Mouse (Mus musculus) forebrain, postnatal 0 days (tissue): Measurements from ENCODE around the gene Ror2. TPM values are rescaled to one million over a fixed set of nuclear protein-coding genes. Genes with fewer than 3 reads are reported as not detected.

ENCODE experiments used
- ATAC-seq: fragments of 200-750 bp; cut with Nextera tagmentation; 2 replicates; pipeline ENCODE4 v1.8.0; 2017; ENCODE audit warnings: mild to moderate bottlenecking, moderate library complexity
- DNase-seq: peaks from one replicate; pipeline ENCODE4 v3.0.0-alpha.2; 2015
- H3K27ac ChIP-seq: fragments of 300-500 bp; sonication (generic); 2 replicates; pipeline ENCODE4 v1.5.1; 2014; ENCODE audit warnings: low read depth, mild to moderate bottlenecking, antibody characterized with exemption, low read length, moderate library complexity, mixed read lengths
- H3K27me3 ChIP-seq: fragments of 300-500 bp; sonication (generic); 2 replicates; pipeline ENCODE4 v1.6.1; 2014; ENCODE audit warnings: mild to moderate bottlenecking, low read length, mixed read lengths; ENCODE audit not compliant: insufficient read depth
- H3K36me3 ChIP-seq: fragments of 300-500 bp; sonication (generic); 2 replicates; pipeline ENCODE4 v1.6.1; 2014; ENCODE audit warnings: mild to moderate bottlenecking, moderate library complexity; ENCODE audit not compliant: insufficient read depth
- H3K4me1 ChIP-seq: fragments of 300-500 bp; sonication (generic); 2 replicates; pipeline ENCODE4 v1.6.1; 2014; ENCODE audit warnings: antibody characterized with exemption; ENCODE audit not compliant: insufficient read depth
- H3K4me2 ChIP-seq: fragments of 300-500 bp; sonication (generic); 2 replicates; pipeline ENCODE4 v1.6.1; 2014; ENCODE audit warnings: low read depth, mild to moderate bottlenecking, moderate library complexity
- H3K4me3 ChIP-seq: fragments of 300-500 bp; sonication (generic); 2 replicates; pipeline ENCODE4 v1.5.1; 2014; ENCODE audit warnings: low read depth, low read length, mixed read lengths
- H3K9ac ChIP-seq: fragments of 300-500 bp; sonication (generic); 2 replicates; pipeline ENCODE4 v1.6.1; 2014; ENCODE audit warnings: mild to moderate bottlenecking
- H3K9me3 ChIP-seq: fragments of 300-500 bp; sonication (generic); 2 replicates; pipeline ENCODE4 v1.6.1; 2016; ENCODE audit warnings: low read length
- CTCF ChIP-seq: sonication (generic); IDR thresholded peaks from 2 replicates; pipeline ENCODE4 v1.5.1; 2016; ENCODE audit warnings: antibody characterized with exemption, control low read depth, low read depth
- WGBS: fragments of 180-500 bp; shearing (Covaris S2); extraction: QIAGEN DNeasy Blood & Tissue Kit; methylation state at CpG from one replicate; pipeline ENCODE4 v1.1.7; 2014; 5-methylcytosine and 5-hydroxymethylcytosine counted together
- polyA plus RNA-seq: library from polyadenylated mRNA; unstranded; fragments of >200 nt; fragmentation: Nextera tagmentation; extraction: Ambion mirVana; gene quantifications from 2 replicates; pipeline ENCODE4 v1.2.1, GENCODE M21; 2015
- total RNA-seq: library from RNA; depleted of rRNA; stranded (reverse); fragments of >200 nt; gene quantifications from 2 replicates; pipeline ENCODE4 v1.2.3, GENCODE M21; 2014

The Ror2 gene
- total and polyA plus RNA-seq, 2 experiments from 2014 or later: 1.8 to 5.3 TPM

DNA sequence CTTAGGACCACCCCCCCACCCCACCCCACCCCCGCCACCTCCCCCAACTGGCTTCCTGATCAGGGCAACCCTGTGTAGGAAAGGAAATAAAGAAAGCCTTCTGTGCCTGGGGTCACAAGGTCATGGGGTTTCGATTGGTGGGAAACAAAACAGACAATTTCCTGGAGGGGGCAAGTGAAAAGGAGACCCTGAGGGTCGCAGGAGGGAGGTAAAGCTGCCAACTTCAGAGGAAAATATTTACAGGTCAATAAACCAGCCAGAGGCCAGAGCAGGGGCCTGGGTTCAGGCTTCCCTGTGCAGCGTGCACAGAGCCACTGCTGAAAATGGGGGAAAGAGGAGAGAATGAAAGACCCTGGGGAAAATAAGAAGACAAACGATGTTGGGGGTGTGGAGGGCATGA, 142.8 kb downstream of the Ror2 start:
- DNase-seq: no peak
- Histone ChIP-seq H3K9ac (no peak overlapping the region), H3K4me2 (no peak overlapping the region), H3K9me3 (0 out of 2 replicates have a peak, but pooled peaks cover 6% of the 10 kb centered on the region), H3K36me3 (no peaks in the 10 kb centered on the region), H3K4me1 (no peaks in the 10 kb centered on the region), H3K27ac (no peak overlapping the region), H3K27me3 (no peaks in the 10 kb centered on the region), H3K4me3 (no peak overlapping the region)
- TF ChIP-seq CTCF: no peak
- 31% methylated on average over 5 of the region's 5 CpGs for WGBS
- ATAC-seq: no peak

DNA sequence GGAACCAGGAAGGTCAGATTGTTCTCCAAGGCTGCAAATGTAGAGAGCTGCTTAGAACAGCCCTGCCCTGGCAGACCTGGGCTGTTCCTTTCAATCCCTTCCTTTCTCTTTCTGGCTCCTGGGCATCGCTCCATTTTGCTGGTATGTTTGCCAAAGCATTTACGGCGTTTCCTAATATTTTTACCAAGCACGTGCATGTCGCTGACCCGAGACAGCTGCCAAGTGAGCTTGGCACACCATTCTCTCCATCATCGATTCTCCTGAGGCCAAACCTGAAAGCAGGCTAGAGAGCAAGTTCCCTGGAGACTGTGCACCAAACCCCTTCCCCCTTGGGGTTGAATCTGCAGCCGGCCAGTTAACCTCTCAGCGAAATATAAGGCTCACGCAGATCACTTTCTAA, 143.7 kb downstream of the Ror2 start:
- Histone ChIP-seq H3K27ac (no peak overlapping the region), H3K9me3 (0 out of 2 replicates have a peak, but pooled peaks cover 7% of the 10 kb centered on the region), H3K36me3 (no peaks in the 10 kb centered on the region), H3K4me3 (no peak overlapping the region), H3K4me1 (no peaks in the 10 kb centered on the region), H3K27me3 (no peaks in the 10 kb centered on the region), H3K4me2 (no peak overlapping the region), H3K9ac (no peak overlapping the region)
- peak; percentile 43 for DNase-seq
- no peak for ATAC-seq
- WGBS: 50% methylated on average over 10 of the region's 10 CpGs
- no peak for TF ChIP-seq CTCF

DNA sequence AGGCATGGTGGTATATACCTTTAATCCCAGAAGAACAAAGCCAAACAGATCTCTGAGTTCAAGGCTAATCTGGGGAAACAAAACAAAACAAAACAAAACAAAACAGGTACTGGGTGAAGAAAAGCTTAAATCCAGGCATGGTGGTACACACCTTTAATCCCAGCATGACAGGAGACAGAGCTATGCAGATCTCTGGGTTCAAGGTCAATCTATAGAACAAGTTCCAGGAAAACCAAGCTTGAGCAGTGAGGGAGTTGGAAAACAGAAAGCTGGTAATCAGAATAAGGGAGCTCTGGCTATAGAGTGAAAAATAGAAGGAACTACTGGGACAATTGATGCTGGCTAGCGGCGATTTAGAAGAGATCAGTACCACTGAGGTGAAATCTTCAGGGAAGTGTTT, 145.6 kb downstream of the Ror2 start:
- H3K9ac ChIP-seq: no peak overlapping the region
- no peaks in the 10 kb centered on the region for H3K4me1 ChIP-seq
- TF ChIP-seq CTCF: no peak
- 71% methylated on average over 2 of the region's 2 CpGs for WGBS
- 0 out of 2 replicates have a peak, but pooled peaks cover 7% of the 10 kb centered on the region for H3K9me3 ChIP-seq
- ATAC-seq (no peak), DNase-seq (no peak)
- H3K27me3 ChIP-seq: no peaks in the 10 kb centered on the region
- no peak overlapping the region for H3K27ac ChIP-seq
- no peak overlapping the region for H3K4me2 ChIP-seq
- H3K36me3 ChIP-seq: no peaks in the 10 kb centered on the region
- H3K4me3 ChIP-seq: no peak overlapping the region

DNA sequence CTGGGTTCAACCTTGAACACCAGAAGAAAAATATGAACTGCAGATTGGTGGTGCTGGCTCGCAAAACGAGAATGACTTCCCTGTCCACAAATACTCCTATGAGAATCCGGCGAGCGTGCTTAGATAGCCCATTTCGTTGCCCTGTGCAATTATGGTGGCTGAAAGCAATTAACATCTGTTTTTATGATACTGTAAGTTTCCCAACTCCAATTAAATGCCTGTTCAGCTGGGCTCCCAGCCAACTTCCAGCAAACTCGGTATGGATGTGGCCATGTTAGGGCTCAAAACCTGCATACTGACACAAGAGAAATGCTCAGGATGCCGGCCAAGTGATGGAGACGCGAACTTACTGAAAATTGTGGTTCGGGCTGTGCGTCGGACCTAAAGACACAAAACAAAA, 155.4 kb downstream of the Ror2 start:
- no peak for TF ChIP-seq CTCF
- H3K9me3 ChIP-seq: no peaks in the 10 kb centered on the region
- H3K4me2 ChIP-seq: no peak overlapping the region
- DNase-seq (no peak), ATAC-seq (no peak)
- 36% methylated on average over 13 of the region's 13 CpGs for WGBS
- H3K27me3 ChIP-seq: no peaks in the 10 kb centered on the region; the same call in 1 of the 2 replicates
- no peak overlapping the region for H3K9ac ChIP-seq
- no peaks in the 10 kb centered on the region for H3K36me3 ChIP-seq
- H3K4me1 ChIP-seq: no peaks in the 10 kb centered on the region
- no peak overlapping the region for H3K4me3 ChIP-seq
- no peak overlapping the region for H3K27ac ChIP-seq

DNA sequence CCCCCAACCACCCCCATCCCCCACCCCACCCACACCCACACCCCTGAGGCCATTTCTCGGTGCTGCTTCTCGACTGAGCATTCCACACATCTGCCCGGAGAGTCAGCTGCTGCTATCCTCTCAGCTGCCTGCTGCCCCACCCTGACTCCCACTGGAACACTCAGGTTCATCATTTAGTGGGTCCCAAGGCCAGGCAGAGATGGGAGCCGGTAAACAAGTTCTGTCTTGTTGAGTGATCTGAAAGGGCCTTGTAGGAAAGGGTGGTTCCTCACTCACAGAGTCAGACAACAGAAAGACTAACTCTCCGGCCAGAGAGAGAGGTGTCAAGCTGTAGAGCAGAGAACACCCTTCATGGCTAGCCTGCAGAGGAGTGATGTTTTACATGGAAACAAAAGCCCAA, 155.9 kb downstream of the Ror2 start:
- TF ChIP-seq CTCF: no peak
- Histone ChIP-seq H3K9me3 (no peaks in the 10 kb centered on the region), H3K9ac (no peak overlapping the region), H3K36me3 (no peaks in the 10 kb centered on the region), H3K4me1 (no peaks in the 10 kb centered on the region), H3K27ac (no peak overlapping the region), H3K4me2 (no peak overlapping the region), H3K27me3 (no peaks in the 10 kb centered on the region; the same call in 1 of the 2 replicates), H3K4me3 (no peak overlapping the region)
- ATAC-seq (no peak), DNase-seq (no peak)
- 79% methylated on average over 5 of the region's 5 CpGs for WGBS

DNA sequence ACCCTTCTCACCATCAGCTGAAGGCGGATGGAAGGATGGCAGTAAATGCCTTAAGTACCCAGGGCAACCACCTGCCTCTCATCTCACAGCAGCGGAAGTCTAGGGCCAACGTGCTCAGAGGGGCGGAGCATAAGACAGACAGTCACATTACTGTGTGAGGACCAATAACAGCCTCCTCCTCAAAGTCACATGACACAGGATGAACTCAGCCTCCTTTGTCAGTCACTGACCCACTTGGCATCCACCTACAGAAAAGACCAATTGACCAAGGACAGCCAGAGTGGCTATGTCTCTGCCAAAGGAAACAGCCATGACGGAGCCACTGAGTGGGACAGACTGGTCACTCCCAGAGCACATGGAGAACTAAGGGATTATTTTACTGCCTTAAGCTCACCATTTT, 160.3 kb downstream of the Ror2 start:
- TF ChIP-seq CTCF: no peak
- H3K36me3 ChIP-seq: no peaks in the 10 kb centered on the region
- 83% methylated on average over 5 of the region's 5 CpGs for WGBS
- H3K9me3 ChIP-seq: no peaks in the 10 kb centered on the region
- H3K27ac ChIP-seq: no peak overlapping the region
- no peak overlapping the region for H3K4me2 ChIP-seq
- no peak for ATAC-seq
- DNase-seq: no peak
- no peaks in the 10 kb centered on the region; the same call in 1 of the 2 replicates for H3K27me3 ChIP-seq
- no peak overlapping the region for H3K9ac ChIP-seq
- no peak overlapping the region for H3K4me3 ChIP-seq
- peaks cover 7% of the 10 kb centered on the region; the same call in 1 of the 2 replicates for H3K4me1 ChIP-seq

DNA sequence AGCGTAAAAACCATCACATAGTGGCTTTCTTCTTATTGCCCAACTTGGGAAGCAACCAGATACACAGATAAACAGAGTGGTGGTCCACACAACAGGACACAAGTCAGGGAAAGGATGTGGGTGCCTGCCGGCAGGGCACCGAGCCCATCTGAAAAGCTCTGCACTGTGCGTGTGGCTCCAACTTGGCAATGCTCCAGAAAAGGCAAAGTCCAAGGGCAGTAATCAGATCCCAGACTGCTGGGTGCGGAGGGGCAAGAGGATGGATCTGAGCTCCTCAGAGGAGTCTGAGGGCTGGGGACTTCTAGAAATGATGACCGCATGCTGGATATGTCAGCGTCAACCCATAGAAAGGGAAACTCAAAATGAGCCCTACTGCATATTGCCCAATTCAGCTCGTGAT, 163.8 kb downstream of the Ror2 start:
- Histone ChIP-seq H3K4me2 (no peak overlapping the region), H3K9ac (no peak overlapping the region), H3K27me3 (no peaks in the 10 kb centered on the region), H3K36me3 (no peaks in the 10 kb centered on the region), H3K9me3 (no peaks in the 10 kb centered on the region), H3K4me1 (peaks cover 7% of the 10 kb centered on the region; the same call in 1 of the 2 replicates), H3K27ac (no peak overlapping the region), H3K4me3 (no peak overlapping the region)
- WGBS: 64% methylated on average over 8 of the region's 8 CpGs
- TF ChIP-seq CTCF: no peak
- ATAC-seq (no peak), DNase-seq (no peak)

DNA sequence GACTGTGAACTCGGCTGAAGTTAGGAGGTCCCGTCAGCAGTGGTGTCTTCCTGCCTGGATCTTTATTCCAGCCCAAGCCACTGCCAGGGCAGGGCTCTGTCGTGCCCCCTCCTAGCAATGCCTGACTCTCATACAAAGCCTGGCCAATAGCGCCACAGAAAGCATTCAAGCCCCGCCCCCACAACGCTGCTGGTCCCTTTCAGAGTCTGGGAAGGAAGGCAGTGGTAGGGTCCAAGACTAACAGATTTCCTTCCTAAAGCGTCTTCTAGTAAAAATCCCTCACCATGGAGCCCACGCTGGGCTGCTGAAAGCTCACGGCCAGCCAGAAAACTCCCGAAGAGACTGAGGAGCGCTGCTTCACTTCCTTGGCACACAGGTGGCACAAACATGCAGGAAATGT, 165.0 kb downstream of the Ror2 start:
- WGBS: 10% methylated on average over 11 of the region's 11 CpGs

More for the DNA sequence above, 165.0 kb downstream of the Ror2 start:
- Histone ChIP-seq H3K4me3 (no peak overlapping the region), H3K27ac (peak overlapping the region; percentile 40; the same call in 1 of the 2 replicates), H3K9me3 (no peaks in the 10 kb centered on the region), H3K4me1 (peaks cover 7% of the 10 kb centered on the region; the same call in 1 of the 2 replicates), H3K4me2 (peak overlapping the region; percentile 31), H3K9ac (no peak overlapping the region), H3K27me3 (no peaks in the 10 kb centered on the region), H3K36me3 (no peaks in the 10 kb centered on the region)
- DNase-seq: peak; percentile 60
- ATAC-seq: peak; percentile 66
- no peak for TF ChIP-seq CTCF
